Mouse (Mus musculus) limb, embryonic 14.5 days (tissue): ENCODE measurements around the gene Pde1a. TPM values are rescaled to one million over a fixed set of nuclear protein-coding genes. Genes with fewer than 3 reads are reported as not detected.

Source experiments
- ATAC-seq: fragments of 200-750 bp; cut with Nextera tagmentation; 2 replicates; pipeline ENCODE4 v1.8.0; 2017; ENCODE audit warnings: low read depth, moderate number of reproducible peaks, moderate TSS enrichment; ENCODE audit not compliant: low FRiP score
- DNase-seq: peaks from one replicate; pipeline ENCODE4 v3.0.0-alpha.2; 2015; ENCODE audit warnings: low spot score
- H3K27ac ChIP-seq: fragments of 300-500 bp; sonication (generic); replicated peaks from 2 replicates; pipeline ENCODE4 v1.5.1; 2014; ENCODE audit warnings: low read depth, mild to moderate bottlenecking, low read length, moderate library complexity, mixed read lengths
- H3K27me3 ChIP-seq: fragments of 300-500 bp; sonication (generic); 2 replicates; pipeline ENCODE4 v1.6.1; 2014; ENCODE audit warnings: low read length, mixed read lengths; ENCODE audit not compliant: control insufficient read depth, insufficient read depth
- H3K36me3 ChIP-seq: fragments of 300-500 bp; sonication (generic); 2 replicates; pipeline ENCODE4 v1.6.1; 2014; ENCODE audit warnings: mild to moderate bottlenecking, low read length, moderate library complexity, mixed read lengths; ENCODE audit not compliant: control insufficient read depth, insufficient read depth
- H3K4me1 ChIP-seq: fragments of 300-500 bp; sonication (generic); 2 replicates; pipeline ENCODE4 v1.6.1; 2014; ENCODE audit warnings: antibody characterized with exemption, low read length, mixed read lengths; ENCODE audit not compliant: control insufficient read depth, insufficient read depth
- H3K4me2 ChIP-seq: fragments of 300-500 bp; sonication (generic); replicated peaks from 2 replicates; pipeline ENCODE4 v1.6.1; 2014; ENCODE audit warnings: low read depth, mild to moderate bottlenecking, low read length, moderate library complexity; ENCODE audit not compliant: severe bottlenecking
- H3K4me3 ChIP-seq: fragments of 300-500 bp; sonication (generic); replicated peaks from 2 replicates; pipeline ENCODE4 v1.5.1; 2014; ENCODE audit warnings: low read length
- H3K9ac ChIP-seq: fragments of 300-500 bp; sonication (generic); 2 replicates; pipeline ENCODE4 v1.6.1; 2014; ENCODE audit warnings: mild to moderate bottlenecking, low read depth, low read length, moderate library complexity; ENCODE audit not compliant: severe bottlenecking
- H3K9me3 ChIP-seq: fragments of 300-500 bp; sonication (generic); 2 replicates; pipeline ENCODE4 v1.6.1; 2016; ENCODE audit warnings: low read length; ENCODE audit not compliant: control insufficient read depth
- POLR2A ChIP-seq: fragments of 200-500 bp; IDR thresholded peaks from 2 replicates; pipeline ENCODE4 v1.8.0; 2012; ENCODE audit warnings: inconsistent platforms, mild to moderate bottlenecking, moderate library complexity, borderline replicate concordance; ENCODE audit not compliant: insufficient read depth, insufficient read length; ENCODE audit errors: extremely low read depth
- WGBS: fragments of 180-500 bp; shearing (Covaris S2); extraction: QIAGEN DNeasy Blood & Tissue Kit; methylation state at CpG from one replicate; pipeline ENCODE4 v1.1.7; 2014; 5-methylcytosine and 5-hydroxymethylcytosine counted together
- polyA plus RNA-seq, 2 experiments: library from polyadenylated mRNA; depleted of rRNA in 1 of 2; stranded (reverse) in 1 of 2; unstranded in 1 of 2; fragments of >200 nt; fragmentation: Nextera tagmentation in 1 of 2; extraction: Ambion mirVana in 1 of 2; gene quantifications; 2 replicates each; pipeline versions ENCODE4 v1.2.1 to v1.2.3; 2012 to 2014

Gene Pde1a
- 3.0 TPM in 2 replicates for polyA plus RNA-seq (2012; rRNA removed)
- 5.6 TPM in 2 replicates for polyA plus RNA-seq (2014; fragmentation: Nextera tagmentation; extraction: Ambion mirVana)

DNA sequence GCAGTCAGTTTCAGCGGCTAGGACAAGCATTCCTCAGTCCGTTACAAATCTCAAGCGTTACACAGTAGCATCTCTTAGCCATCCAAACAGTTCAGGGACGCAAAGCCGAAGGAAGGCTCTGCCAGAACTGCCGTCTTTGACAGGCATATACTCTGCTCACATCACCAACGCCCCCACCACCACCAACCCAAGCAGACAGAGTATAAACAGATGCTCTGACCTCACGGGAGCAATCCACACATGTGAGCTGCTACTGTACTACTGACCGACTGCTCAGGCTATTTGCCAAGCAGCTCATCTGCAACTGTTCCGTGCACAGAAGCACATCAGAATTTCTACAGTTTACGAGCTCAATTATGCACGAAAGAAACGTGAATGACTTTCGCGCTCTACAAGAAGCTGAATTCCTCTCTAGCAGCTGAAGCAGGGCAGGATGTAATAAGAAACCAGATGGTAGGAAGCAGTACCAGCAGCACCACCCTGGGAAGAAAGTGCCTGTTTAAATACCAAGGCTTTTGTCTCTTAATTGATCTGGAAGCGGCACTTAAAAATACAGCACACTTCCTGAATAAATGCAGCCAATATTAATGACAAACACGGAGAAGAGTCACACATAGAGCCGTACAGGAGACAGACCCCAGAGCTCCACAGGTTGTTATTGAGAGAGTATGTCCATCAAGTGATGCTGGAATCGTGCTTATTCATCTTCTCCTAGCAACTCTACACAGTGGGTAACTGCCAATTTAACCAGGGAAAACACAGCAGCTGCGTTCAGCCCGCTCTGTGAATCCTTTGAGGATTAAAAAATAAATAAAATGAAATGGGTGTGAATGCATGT is at the start of gene Pde1a:
Gene Pde1a (minus strand): TSS at position 598 of the 838 bp plus-strand sequence.
- no peak within 1 kb of the TSS for H3K9ac ChIP-seq
- DNase-seq (peak; percentile 53), ATAC-seq (peak; percentile 85)
- no peak within 1 kb of the TSS for H3K27ac ChIP-seq
- peak within 1 kb of the TSS; percentile 53 for H3K4me2 ChIP-seq
- WGBS, result 9% methylated on average over 21 of the region's 21 CpGs
- H3K36me3 ChIP-seq, result no peaks in the 10 kb centered on the region
- H3K9me3 ChIP-seq, result no peaks in the 10 kb centered on the region
- peak within 1 kb of the TSS; percentile 31 for H3K4me3 ChIP-seq
- H3K27me3 ChIP-seq, result no peaks in the 10 kb centered on the region
- peaks cover 9% of the 10 kb centered on the region for H3K4me1 ChIP-seq
- no peak for TF ChIP-seq POLR2A

DNA sequence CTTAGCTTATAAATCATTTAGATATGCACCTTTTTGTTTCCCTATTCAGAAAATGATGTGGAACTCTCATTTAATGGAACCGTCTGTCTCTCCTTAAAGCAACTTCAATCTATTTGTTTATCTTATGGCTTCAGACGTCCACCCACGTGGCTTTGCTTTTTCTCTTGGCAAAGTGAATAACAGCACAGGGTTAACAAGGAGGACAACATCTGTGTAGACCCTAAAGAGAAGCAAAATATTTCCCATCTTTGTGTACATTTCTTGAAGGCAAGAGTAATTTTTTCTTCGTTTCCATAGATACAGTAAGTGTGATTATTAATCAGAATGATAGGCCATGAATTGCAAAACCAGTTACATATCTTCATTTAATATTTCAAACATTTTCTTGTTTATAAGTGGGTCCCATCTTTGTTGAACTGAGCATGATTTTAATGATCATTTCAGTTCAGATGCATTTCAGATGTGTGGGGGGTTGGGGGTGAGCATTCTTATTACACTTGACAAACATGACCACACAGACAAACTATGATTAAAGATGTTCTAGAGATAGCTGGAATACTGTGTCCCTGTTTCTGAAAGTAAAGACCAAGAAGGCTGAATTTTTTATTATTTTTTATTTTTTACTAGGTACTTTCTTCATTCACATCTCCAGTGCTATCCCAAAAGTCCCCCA is 49.5 kb upstream of the Pde1a start:
- H3K4me3 ChIP-seq, result no peak overlapping the region
- no peaks in the 10 kb centered on the region for H3K4me1 ChIP-seq
- DNase-seq (no peak), ATAC-seq (no peak)
- no peaks in the 10 kb centered on the region for H3K9me3 ChIP-seq
- H3K9ac ChIP-seq, result no peak overlapping the region
- no peak overlapping the region for H3K27ac ChIP-seq
- TF ChIP-seq POLR2A, result no peak
- H3K36me3 ChIP-seq, result no peaks in the 10 kb centered on the region
- 60% methylated on average over 4 of the region's 4 CpGs for WGBS
- H3K27me3 ChIP-seq, result no peaks in the 10 kb centered on the region
- H3K4me2 ChIP-seq, result no peak overlapping the region

DNA sequence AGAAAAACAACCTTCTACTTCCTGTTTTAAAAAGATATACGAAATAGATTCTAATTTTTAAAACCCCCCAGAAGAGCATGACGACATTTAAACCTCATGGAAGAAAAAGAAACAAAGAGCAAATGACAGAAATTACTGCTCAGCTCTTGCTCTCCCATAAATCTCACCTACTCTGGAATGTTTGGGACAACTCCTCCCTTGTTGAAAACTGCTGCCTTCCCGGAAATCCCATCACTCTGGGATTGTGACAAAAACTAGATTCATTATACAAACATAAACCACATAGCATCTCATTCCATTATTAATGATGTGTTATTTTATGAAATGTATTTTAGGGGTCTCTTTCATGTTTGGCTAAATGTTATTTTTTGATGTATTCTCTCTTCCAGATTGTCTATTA is 48.9 kb upstream of the Pde1a start:
- no peaks in the 10 kb centered on the region for H3K27me3 ChIP-seq
- WGBS, result 44% methylated on average over 3 of the region's 3 CpGs

DNA sequence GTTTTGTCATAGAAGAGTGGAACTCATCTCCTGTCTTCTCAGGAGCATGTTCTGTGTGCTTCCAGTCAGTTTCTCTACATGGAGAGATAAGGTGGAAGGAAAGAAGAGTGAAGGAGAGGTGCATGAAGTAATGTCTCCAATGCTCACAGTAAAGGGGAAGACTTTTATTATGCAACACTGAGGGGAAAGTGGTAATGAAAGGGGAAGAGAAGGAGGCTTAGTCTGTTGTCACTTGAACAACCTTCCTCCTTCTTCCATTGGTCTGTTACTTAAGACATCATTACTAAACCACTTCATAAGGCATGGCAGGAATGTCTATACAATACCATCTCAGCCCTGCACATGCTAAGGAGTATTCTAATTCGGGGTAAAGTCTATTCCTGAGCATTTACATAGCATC is 38.8 kb upstream of the Pde1a start:
- WGBS, result 97% methylated on average over 1 of the region's 1 CpGs
- ATAC-seq, result no peak
- no peak for TF ChIP-seq POLR2A

More for the DNA sequence above, 48.9 kb upstream of the Pde1a start:
- no peak overlapping the region for H3K9ac ChIP-seq
- DNase-seq, result no peak
- H3K36me3 ChIP-seq, result no peaks in the 10 kb centered on the region
- H3K9me3 ChIP-seq, result no peaks in the 10 kb centered on the region
- no peak overlapping the region for H3K4me2 ChIP-seq
- H3K4me1 ChIP-seq, result no peaks in the 10 kb centered on the region
- ATAC-seq, result no peak
- H3K4me3 ChIP-seq, result no peak overlapping the region
- no peak overlapping the region for H3K27ac ChIP-seq
- TF ChIP-seq POLR2A, result no peak

DNA sequence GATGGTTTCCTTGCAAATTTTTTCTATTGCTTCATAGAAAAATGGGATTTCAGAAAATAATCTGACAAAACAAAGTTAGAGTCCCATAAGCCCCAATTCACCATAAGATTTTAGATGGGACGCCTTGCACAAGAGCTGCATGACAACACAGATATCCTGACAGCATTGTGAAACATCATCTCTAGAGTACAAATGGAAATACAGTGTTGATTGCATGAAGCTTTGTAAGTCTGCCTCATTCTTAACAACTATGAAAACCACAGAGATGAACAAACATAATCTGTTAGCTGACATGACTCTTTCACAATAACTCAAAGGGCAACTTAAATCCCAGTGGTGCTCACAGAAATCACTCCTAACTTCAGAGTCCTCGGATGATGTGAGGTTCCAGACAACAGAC is 29.5 kb upstream of the Pde1a start:
- 87% methylated on average over 2 of the region's 2 CpGs for WGBS
- H3K9ac ChIP-seq, result no peak overlapping the region
- no peak overlapping the region for H3K4me2 ChIP-seq
- no peak overlapping the region for H3K4me3 ChIP-seq
- no peaks in the 10 kb centered on the region for H3K36me3 ChIP-seq
- DNase-seq, result no peak
- ATAC-seq, result no peak
- TF ChIP-seq POLR2A, result no peak
- H3K9me3 ChIP-seq, result no peaks in the 10 kb centered on the region
- no peaks in the 10 kb centered on the region for H3K27me3 ChIP-seq
- H3K27ac ChIP-seq, result no peak overlapping the region
- H3K4me1 ChIP-seq, result no peaks in the 10 kb centered on the region

More for the DNA sequence above, 38.8 kb upstream of the Pde1a start:
- no peak overlapping the region for H3K27ac ChIP-seq
- H3K9ac ChIP-seq, result no peak overlapping the region
- H3K4me3 ChIP-seq, result no peak overlapping the region
- H3K9me3 ChIP-seq, result no peaks in the 10 kb centered on the region
- no peak for DNase-seq
- H3K4me2 ChIP-seq, result no peak overlapping the region
- no peaks in the 10 kb centered on the region for H3K36me3 ChIP-seq
- H3K4me1 ChIP-seq, result no peaks in the 10 kb centered on the region
- no peaks in the 10 kb centered on the region for H3K27me3 ChIP-seq
